Mouse (Mus musculus) G1E (cell line): Measurements from ENCODE around the gene Slc40a1.

Source experiments
- CTCF ChIP-seq: IDR thresholded peaks from 2 replicates; pipeline ENCODE4 v1.5.1; 2012; ENCODE audit warnings: low read depth, low read length, inconsistent platforms, mixed read lengths
- GATA1 ChIP-seq: IDR thresholded peaks from 2 replicates; pipeline ENCODE4 v1.6.1; 2012; ENCODE audit warnings: borderline replicate concordance, low read length, inconsistent platforms, mixed read lengths
- TAL1 ChIP-seq: conservative IDR thresholded peaks from 2 replicates; pipeline ENCODE4 v1.6.1; 2012; ENCODE audit warnings: low read depth, low read length, inconsistent platforms, mixed read lengths

- TF ChIP-seq CTCF, result no peak
- no peak for TF ChIP-seq GATA1
- no peak for TF ChIP-seq TAL1
These were observed 32.0 kb downstream of the Slc40a1 start for GRCm38 (mm10) chr1:45894168-45894912.
